Mouse (Mus musculus): ENCODE data around the gene Adamts15.

Gene Adamts15

GRCm38 (mm10) chr9:30879248-30879946 is 42.9 kb downstream of the Adamts15 start:
- no peak for DNase-seq (ENCODE audit: low read depth)

DNA sequence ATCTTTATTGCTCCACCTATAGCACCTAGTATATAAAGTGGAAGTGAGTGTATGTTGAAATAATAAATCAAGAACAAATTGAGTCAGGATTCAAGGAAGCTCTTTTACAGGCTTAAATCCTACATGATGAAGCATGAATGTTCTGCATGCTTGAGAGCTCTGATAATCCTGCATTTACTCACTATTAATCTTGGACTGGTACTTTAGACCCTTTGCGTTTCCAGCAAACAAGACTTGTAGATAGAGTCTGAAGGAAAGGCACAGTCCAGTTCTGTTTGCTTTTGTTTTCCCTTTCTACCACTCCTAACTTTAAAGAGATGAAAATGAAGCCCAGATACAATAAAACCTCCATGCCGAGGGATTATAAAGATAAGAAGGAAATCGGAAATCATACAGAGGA is 45.7 kb downstream of the Adamts15 start:
- DNase-seq (ENCODE audit: low read depth): no peak

GRCm38 (mm10) chr9:30855837-30856236 is 66.4 kb downstream of the Adamts15 start:
- no peak for DNase-seq (ENCODE audit: low read depth)

DNA sequence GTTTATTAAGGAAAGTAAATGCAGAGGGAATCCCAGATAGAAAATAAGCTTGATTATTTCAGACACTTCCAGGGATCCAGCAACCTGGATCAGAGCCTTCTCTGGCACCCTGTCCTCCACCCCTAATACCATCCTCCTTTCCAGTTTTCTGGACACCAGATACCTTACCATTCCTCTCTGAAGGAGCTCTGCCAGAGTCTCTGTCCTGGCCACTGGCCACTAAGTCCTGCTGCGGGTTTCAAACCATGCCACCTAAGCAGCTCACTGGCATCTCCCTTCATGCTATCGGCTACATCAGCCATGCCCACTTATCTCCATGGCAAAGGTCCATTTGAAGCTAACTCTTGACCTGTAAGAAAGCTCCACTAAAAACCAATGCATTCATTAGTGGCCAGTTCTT is 70.4 kb downstream of the Adamts15 start:
- no peak for DNase-seq (ENCODE audit: low read depth)

- no peak for DNase-seq (ENCODE audit: low read depth)
Observed at GRCm38 (mm10) chr9:30849951-30850350, 72.3 kb downstream of the Adamts15 start.

GRCm38 (mm10) chr9:30849444-30849843 is 72.8 kb downstream of the Adamts15 start:
- peak; percentile 1 for DNase-seq (ENCODE audit: low read depth)
